Mouse (Mus musculus): Measurements from ENCODE around the gene Spata17. TPM values are rescaled to one million over a fixed set of nuclear protein-coding genes. Genes with fewer than 3 reads are reported as not detected.

Gene Spata17
- 1.6 and 2.6 TPM in 2 replicates for polyA plus RNA-seq (2012; rRNA removed)

DNA sequence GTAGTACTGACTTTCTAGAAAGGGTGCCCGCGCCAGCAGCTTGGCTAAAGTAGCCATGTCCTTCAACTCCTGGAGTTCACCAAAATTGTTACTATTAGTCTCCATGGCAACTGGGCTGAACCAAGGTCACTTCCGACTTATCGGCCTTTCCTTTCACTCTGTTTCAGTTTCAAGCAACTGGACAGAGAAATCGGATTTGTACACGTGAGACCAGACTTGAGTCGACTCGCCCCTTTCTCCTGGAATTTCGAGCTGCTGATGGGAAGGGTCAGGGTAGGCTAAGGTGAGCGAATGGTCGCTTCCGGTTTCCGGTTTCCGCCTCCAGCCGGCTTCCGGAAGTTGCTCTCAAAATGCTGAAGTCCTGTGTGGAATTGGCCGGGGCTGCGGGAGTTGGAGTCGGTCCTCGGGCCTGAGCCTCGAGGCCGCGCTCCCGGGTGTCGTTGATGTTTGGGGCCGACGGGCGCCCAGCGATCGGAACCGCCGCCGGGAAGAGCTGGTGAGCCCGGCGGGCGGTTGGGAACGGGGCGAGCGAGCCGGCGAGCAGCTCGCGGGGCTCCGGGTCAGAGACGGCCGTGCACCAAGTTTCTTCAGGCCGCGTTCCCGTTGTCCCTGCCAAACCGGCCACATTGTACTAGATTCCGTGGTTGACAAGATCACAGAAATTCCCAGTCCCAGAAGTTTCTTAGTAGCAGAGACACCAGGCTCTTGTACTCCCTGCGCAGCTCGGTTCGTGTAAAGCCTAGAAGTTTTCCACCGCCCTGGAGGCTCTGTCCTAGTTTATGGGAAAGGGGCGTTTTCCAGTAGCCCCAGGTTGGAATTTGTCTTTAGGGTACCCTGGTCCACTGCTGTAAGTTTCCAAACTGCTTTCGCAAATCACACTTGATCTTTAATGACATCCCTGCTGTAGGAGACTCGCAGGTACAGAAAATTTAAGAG, at the start of gene Spata17, which contains the start of gene Gpatch2:
TSS of gene Spata17 (minus strand) at position 285 of the 936 bp plus-strand sequence.
TSS of gene Gpatch2 (plus strand) at position 328 of the 936 bp plus-strand sequence.
- under 1% methylated on average over 58 of the region's 58 CpGs for WGBS
- Histone ChIP-seq H3K36me3 (ENCODE audit: control insufficient read depth, insufficient read depth, low read length) (no peaks in the 10 kb centered on the region), H3K27ac (ENCODE audit: insufficient read depth, low read depth, low read length) (peak within 1 kb of the TSS; percentile 96), H3K27me3 (replicated peaks; ENCODE audit: control insufficient read depth, insufficient read depth, low read length) (no peaks in the 10 kb centered on the region), H3K4me1 (ENCODE audit: control insufficient read depth, insufficient read depth, low read length) (no peaks in the 10 kb centered on the region), H3K4me3 (ENCODE audit: insufficient read depth, low read depth, low read length) (peak within 1 kb of the TSS; percentile 84)
- TF ChIP-seq CTCF (conservative IDR thresholded peaks at IDR 0.05; ENCODE audit: insufficient read depth, insufficient read length, low read depth, low read length) (no peak), POLR2A (IDR thresholded peaks at IDR 0.05; ENCODE audit: low read depth, low read length) (no peak)
- peak; percentile 91 for DNase-seq

DNA sequence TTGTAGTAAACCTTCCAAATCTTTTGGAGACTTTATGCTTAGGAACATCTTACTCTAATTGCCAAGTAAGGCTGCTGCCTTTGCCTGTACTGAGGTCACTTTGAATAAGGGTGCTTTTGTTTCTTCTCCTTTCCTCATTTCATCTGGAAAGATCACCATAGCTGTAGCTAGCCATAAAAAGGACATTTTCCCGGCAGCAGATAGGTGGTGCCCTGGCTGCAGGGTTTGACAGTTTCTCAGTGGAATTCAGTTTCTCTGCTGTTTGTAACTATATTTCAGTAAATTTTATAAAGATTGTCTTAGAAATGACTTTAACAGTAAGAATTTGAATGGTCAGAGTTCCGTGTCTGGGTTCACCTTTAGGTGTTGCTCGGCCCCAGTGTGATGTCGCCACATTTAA, 43.5 kb upstream of the Spata17 start:
- WGBS: 84% methylated on average over 4 of the region's 4 CpGs
- no peak for DNase-seq
- Histone ChIP-seq H3K36me3 (ENCODE audit: control insufficient read depth, insufficient read depth, low read length) (no peaks in the 10 kb centered on the region), H3K27ac (ENCODE audit: insufficient read depth, low read depth, low read length) (no peak overlapping the region), H3K4me3 (ENCODE audit: insufficient read depth, low read depth, low read length) (no peak overlapping the region), H3K27me3 (replicated peaks; ENCODE audit: control insufficient read depth, insufficient read depth, low read length) (no peaks in the 10 kb centered on the region), H3K4me1 (ENCODE audit: control insufficient read depth, insufficient read depth, low read length) (no peaks in the 10 kb centered on the region)
- TF ChIP-seq CTCF (conservative IDR thresholded peaks at IDR 0.05; ENCODE audit: insufficient read depth, insufficient read length, low read depth, low read length): no peak
- TF ChIP-seq POLR2A (IDR thresholded peaks at IDR 0.05; ENCODE audit: low read depth, low read length): no peak

DNA sequence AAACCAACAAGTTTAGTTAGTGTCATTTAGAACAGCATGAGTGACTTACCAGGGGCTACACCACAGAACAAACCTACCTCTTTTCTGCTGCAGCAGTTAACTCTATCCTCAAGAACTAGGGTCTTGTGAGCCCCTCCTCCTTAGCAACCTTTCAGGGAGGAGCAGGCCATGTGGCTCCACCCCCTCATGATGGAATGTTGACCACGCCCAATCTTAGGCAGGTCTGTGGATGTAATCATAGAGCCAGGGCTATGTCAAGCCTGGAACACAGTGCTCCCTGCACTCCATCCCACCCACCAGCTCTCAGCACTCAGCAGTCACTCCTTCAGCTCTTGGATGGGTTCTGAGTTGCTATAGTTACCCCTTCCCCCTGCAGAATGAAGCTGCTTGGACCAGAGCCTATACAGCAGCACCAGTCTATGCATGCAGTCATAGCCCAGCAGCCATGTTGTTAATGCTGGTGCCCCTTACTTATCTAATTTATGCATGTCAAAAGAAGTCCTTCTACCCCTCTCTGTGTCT, 35.5 kb upstream of the Spata17 start:
- H3K36me3 ChIP-seq (ENCODE audit: control insufficient read depth, insufficient read depth, low read length): no peaks in the 10 kb centered on the region
- H3K27me3 ChIP-seq (replicated peaks; ENCODE audit: control insufficient read depth, insufficient read depth, low read length): no peaks in the 10 kb centered on the region
- H3K27ac ChIP-seq (ENCODE audit: insufficient read depth, low read depth, low read length): no peak overlapping the region
- no peaks in the 10 kb centered on the region for H3K4me1 ChIP-seq (ENCODE audit: control insufficient read depth, insufficient read depth, low read length)
- DNase-seq: no peak
- 100% methylated on average over 1 of the region's 1 CpGs for WGBS
- H3K4me3 ChIP-seq (ENCODE audit: insufficient read depth, low read depth, low read length): no peak overlapping the region
- TF ChIP-seq POLR2A (IDR thresholded peaks at IDR 0.05; ENCODE audit: low read depth, low read length) (no peak), CTCF (conservative IDR thresholded peaks at IDR 0.05; ENCODE audit: insufficient read depth, insufficient read length, low read depth, low read length) (no peak)

DNA sequence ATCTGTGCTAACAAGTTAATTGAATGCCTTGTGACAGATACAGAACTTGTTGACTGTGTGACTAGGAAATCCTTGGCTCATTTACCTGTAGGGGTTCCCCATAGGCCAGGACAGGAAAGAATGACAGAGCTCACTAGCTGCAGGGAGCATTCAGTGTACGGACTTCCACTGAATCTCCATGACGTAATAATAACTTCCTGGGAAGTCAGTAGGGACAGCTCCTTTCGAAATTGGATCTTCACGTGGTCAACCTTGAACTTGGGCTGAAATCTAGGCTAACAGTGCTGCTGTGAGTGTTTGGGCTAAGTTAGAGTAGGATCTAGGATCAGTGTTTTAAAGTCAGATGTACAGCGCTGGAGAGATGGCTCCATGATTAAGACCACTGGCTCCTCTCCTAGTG, 29.5 kb upstream of the Spata17 start:
- H3K4me1 ChIP-seq (ENCODE audit: control insufficient read depth, insufficient read depth, low read length): 0 out of 2 replicates have a peak, but pooled peaks cover 3% of the 10 kb centered on the region
- no peak for TF ChIP-seq CTCF (conservative IDR thresholded peaks at IDR 0.05; ENCODE audit: insufficient read depth, insufficient read length, low read depth, low read length)
- no peak for TF ChIP-seq POLR2A (IDR thresholded peaks at IDR 0.05; ENCODE audit: low read depth, low read length)
- no peak for DNase-seq
- H3K4me3 ChIP-seq (ENCODE audit: insufficient read depth, low read depth, low read length): no peak overlapping the region
- no peak overlapping the region for H3K27ac ChIP-seq (ENCODE audit: insufficient read depth, low read depth, low read length)
- 79% methylated on average over 5 of the region's 5 CpGs for WGBS
- no peaks in the 10 kb centered on the region for H3K36me3 ChIP-seq (ENCODE audit: control insufficient read depth, insufficient read depth, low read length)
- H3K27me3 ChIP-seq (replicated peaks; ENCODE audit: control insufficient read depth, insufficient read depth, low read length): no peaks in the 10 kb centered on the region

DNA sequence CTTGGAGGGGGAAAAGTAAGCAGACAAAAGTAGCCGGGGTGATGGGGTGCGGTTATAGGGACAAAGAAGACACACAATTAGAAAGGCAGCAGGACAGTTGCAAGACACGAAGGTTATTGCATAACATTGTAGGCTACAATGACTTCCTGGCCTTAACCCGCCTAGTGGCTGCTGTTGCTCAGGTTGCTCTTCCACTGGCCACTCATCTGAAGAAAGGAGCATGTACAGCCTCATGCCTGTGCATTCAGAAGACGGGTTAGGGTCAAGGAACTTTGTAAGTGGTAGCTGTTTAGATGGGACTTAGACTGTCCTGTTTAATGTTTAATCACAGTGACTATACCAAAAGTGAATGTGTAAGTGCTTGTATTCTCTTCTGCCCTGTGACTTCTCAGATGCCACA, 26.1 kb upstream of the Spata17 start:
- Histone ChIP-seq H3K27ac (ENCODE audit: insufficient read depth, low read depth, low read length) (no peak overlapping the region), H3K4me3 (ENCODE audit: insufficient read depth, low read depth, low read length) (no peak overlapping the region), H3K36me3 (ENCODE audit: control insufficient read depth, insufficient read depth, low read length) (no peaks in the 10 kb centered on the region), H3K27me3 (replicated peaks; ENCODE audit: control insufficient read depth, insufficient read depth, low read length) (no peaks in the 10 kb centered on the region), H3K4me1 (ENCODE audit: control insufficient read depth, insufficient read depth, low read length) (0 out of 2 replicates have a peak, but pooled peaks cover 3% of the 10 kb centered on the region)
- DNase-seq: peak; percentile 50
- WGBS: 66% methylated on average over 5 of the region's 5 CpGs
- TF ChIP-seq POLR2A (IDR thresholded peaks at IDR 0.05; ENCODE audit: low read depth, low read length) (no peak), CTCF (conservative IDR thresholded peaks at IDR 0.05; ENCODE audit: insufficient read depth, insufficient read length, low read depth, low read length) (0 out of 2 replicates have a peak, but pooled peaks have one; percentile 10)

DNA sequence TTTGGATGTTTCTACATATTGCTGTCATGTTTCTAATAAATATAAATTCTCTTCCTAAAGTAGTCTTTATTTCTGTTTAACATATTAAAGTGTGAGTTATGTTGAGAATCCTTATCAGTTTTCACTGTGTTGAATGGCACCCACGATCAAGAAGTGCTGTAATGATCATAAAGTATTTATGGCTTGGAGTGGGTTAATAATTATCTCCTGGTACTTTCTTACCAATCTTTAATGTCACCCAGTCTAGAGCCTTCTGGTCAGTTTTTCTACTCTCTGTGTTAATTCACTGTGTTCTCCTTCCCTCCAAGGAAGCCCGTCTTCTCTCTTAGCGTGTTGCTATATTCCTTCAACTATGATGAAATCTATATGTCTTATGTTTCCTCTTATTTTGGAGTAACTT, 25.0 kb upstream of the Spata17 start:
- Histone ChIP-seq H3K36me3 (ENCODE audit: control insufficient read depth, insufficient read depth, low read length) (no peaks in the 10 kb centered on the region), H3K4me1 (ENCODE audit: control insufficient read depth, insufficient read depth, low read length) (0 out of 2 replicates have a peak, but pooled peaks cover 3% of the 10 kb centered on the region), H3K4me3 (ENCODE audit: insufficient read depth, low read depth, low read length) (no peak overlapping the region), H3K27me3 (replicated peaks; ENCODE audit: control insufficient read depth, insufficient read depth, low read length) (no peaks in the 10 kb centered on the region), H3K27ac (ENCODE audit: insufficient read depth, low read depth, low read length) (no peak overlapping the region)
- no peak for DNase-seq
- WGBS: 77% methylated on average over 3 of the region's 3 CpGs
- TF ChIP-seq POLR2A (IDR thresholded peaks at IDR 0.05; ENCODE audit: low read depth, low read length) (no peak), CTCF (conservative IDR thresholded peaks at IDR 0.05; ENCODE audit: insufficient read depth, insufficient read length, low read depth, low read length) (no peak)

DNA sequence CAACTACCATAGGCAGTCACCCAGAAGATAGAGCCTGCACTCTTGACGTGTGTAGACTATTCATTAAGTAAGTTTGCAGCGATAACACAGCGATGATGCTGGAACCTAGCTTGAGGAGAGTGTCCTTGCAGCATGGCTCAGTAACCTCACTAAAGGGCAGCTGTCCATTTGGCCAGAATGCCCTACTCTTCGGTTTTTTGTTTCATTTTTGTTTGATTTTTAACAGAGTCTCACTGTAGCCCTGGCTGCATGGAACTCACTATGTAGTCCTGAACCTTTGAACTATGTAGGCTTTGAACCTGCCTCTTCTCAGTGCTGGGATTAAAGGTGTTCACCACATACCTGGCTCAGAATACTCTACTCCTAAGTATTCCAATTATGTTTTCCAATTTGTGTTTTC, 22.8 kb upstream of the Spata17 start:
- H3K27me3 ChIP-seq (replicated peaks; ENCODE audit: control insufficient read depth, insufficient read depth, low read length): no peaks in the 10 kb centered on the region
- 0 out of 2 replicates have a peak, but pooled peaks cover 3% of the 10 kb centered on the region for H3K4me1 ChIP-seq (ENCODE audit: control insufficient read depth, insufficient read depth, low read length)
- no peak overlapping the region for H3K27ac ChIP-seq (ENCODE audit: insufficient read depth, low read depth, low read length)
- no peak for TF ChIP-seq CTCF (conservative IDR thresholded peaks at IDR 0.05; ENCODE audit: insufficient read depth, insufficient read length, low read depth, low read length)
- no peak for TF ChIP-seq POLR2A (IDR thresholded peaks at IDR 0.05; ENCODE audit: low read depth, low read length)
- peak; percentile 79 for DNase-seq
- H3K36me3 ChIP-seq (ENCODE audit: control insufficient read depth, insufficient read depth, low read length): no peaks in the 10 kb centered on the region; the same call in 1 of the 2 replicates
- H3K4me3 ChIP-seq (ENCODE audit: insufficient read depth, low read depth, low read length): no peak overlapping the region
- WGBS: 55% methylated on average over 4 of the region's 4 CpGs
